Mouse (Mus musculus) kidney, postnatal 36 days (tissue): ENCODE results near the gene Cd300lf.
A peak's percentile ranks its signal among the peaks of the same experiment; 100 is the strongest.

ENCODE experiments used
- DNase-seq, 2 experiments: peaks; one replicate each; pipeline ENCODE4 v3.0.0; 2021 to 2022; ENCODE audit warnings: mixed read lengths in 2 of 2

The Cd300lf gene

DNA sequence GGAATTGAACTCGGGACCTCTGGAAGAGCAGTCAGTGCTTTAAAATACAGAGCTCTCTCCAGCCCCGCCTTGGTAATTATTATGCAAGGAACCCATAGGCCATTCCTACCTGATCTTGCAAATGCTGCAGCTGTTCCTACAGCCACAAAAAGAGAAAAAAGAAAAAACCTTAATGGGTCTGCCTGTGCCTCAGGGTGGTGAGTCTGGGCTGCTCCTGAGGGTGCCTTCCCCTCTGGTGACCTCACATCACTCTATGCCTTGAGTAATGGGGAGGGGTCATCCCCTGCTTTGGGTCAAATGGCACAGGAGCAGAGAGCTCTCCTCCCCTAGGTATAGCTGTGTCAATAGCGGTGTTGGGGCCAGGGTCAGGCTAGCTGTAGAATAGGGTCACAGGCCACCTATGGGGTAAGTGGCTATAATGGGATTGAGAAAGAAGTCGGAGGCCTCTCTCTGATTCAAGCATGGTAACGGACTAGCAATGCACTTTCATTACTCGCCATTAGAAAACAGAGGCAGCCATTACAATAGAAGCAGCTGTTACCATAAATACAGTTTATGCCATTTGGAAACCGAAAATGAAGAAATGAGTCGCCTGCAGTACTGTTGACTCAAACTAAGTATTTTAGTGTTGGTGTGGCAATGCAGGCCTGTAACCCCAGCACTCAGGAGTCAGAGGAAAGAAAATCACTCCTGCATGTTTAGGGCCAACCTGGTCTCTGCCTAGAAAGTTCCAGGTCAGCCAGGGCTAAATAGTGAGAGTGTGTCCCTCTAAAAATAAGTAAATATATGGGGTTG lies 28.8 kb downstream of the Cd300lf start:
- no peak for DNase-seq

- DNase-seq: no peak
These were observed 30.1 kb downstream of the Cd300lf start for GRCm38 (mm10) chr11:115103470-115104413.

DNA sequence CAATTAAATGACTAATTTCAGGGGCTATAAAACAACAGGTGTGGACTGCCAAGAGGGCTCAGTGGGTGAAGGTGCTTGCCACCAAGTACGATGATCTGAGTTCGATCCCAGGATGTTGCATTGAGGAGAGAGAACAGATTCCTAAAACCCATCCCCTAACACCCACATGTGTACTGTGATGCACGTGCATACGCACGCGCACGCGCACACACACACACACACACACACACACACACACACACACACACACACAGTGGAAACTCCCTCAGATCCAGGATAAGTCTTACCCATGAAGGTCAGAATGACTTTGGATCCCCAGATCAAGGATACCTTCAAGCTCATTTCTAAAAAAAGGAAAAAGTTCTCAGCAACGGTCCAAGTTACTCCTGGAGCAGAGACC lies 31.7 kb downstream of the Cd300lf start:
- no peak for DNase-seq

DNA sequence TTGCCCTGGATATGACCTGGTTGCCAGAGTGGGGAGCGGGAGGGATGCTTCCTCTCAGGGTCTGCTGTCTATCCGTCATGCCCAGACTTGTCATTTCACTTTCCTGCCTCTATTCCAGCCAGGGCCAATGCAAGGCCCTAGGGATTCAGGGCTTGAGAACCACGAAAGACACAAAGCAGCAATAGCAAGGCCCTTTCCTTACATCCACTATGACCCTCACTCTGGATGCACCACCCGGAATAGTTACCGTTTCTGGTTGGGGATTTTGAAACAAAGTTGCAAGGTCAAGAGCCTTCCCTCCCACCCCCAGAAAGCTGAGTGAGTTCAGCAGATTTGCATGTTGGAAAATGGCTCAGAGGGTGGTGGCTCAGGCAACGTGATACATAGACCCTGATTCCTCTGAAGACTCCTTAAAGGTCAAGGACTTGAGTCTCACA lies 32.2 kb downstream of the Cd300lf start:
- DNase-seq: no peak

DNA sequence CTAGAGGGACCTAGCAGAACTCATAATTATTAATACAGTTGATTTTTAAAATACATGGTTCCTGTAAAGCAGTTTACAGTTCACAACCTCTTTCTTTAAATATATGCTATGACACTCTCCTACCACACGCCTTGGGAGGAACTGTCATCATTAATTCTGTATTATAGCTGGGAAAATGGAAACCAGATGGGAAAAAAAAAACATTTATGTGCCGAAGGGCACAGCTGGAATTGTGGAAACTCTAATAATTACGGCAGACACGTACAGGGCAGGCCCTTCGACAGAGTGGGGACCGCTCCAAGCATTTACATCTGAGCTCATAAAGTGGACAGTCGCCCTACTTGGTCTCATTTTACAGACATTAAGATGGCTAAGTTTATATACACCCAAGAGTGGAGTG lies 33.1 kb downstream of the Cd300lf start:
- DNase-seq: no peak

GRCm38 (mm10) chr11:115100032-115100621 lies 33.7 kb downstream of the Cd300lf start:
- no peak for DNase-seq

GRCm38 (mm10) chr11:115099241-115099840 lies 34.5 kb downstream of the Cd300lf start:
- DNase-seq: no peak

DNA sequence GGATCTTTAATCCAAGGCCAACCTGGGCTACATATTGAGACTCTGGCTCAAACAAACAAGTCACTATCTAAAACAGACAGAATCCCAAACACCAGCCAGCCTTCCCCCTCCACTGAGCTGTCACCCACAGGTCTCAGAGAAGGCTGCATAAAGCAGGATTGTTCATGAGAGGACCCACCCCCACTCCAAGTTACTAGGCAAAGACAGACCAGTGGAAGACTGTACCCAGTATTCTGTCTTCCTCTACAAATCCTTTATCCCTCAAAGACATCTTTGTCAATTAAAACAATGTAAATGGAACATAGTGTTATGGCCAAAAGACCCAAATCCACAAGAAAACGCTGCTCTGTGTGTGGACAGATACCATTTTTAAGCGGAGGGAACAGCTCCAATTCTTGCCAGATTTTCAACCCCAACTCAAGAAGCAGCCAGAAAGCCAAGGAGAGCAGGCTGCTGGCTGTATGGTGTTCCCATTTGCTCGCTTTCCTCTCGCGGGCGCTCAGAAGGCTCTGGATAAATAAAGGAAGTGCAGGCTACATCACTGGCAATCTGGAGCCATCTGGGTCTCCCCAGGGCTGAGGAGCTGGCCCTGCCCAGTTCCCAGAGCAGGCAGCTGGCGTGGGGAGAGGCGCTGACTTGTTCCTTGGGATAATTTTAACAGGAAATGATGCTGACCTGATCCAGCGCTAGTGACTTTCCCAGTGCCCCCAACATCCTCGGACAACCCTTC lies 35.4 kb downstream of the Cd300lf start:
- DNase-seq: no peak

DNA sequence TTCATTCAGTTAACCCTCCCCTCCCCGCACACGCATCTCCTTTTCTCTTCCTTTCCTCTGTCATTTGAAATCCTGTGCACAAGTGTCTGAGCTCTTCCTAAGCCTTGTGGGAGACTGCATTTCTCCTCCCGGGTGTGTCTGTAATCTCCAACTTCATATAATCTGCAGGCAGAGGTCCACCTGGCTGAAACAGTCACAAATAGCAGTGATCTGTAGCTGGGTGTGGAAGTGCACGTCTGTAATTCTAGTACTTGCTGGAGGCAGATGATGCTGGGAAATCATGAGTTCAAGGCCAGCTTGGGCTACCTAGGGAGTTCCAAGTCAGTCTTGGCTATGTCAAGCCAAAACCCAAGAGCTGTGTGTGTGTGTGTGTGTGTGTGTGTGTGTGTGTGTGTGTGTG lies 41.7 kb downstream of the Cd300lf start:
- no peak for DNase-seq

DNA sequence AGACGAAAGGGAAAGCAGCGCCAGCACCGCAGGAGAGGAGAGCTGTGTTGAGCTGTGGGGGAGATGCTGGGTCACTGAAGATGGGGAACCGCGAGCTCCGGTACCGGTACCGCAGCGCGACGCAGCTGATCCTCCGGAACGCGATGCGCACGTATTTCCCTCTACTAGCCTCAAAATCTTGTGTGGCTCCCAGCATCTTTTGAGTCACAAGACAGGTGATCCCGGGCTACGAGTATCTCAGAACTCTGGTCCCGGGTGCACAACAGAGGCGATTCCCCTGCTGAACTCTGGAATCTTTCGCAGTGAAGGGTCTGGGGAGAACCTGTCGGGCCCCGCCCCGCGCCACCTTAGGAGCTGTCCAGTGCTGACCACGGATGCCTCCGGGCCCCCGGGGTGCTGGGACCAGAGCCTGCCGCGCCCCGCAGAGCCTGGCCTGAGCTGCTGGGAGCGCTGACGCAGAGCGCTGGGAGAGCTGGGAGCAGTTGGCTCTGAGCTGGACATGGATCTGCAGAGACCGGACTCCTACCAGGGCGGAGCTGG lies 42.4 kb downstream of the Cd300lf start, which contains the start of gene Rab37:
Gene Rab37, plus strand, starts transcription at position 70 of the 540 bp plus-strand sequence.
- peak in 1 of 2 experiments; percentile 52 for DNase-seq

- DNase-seq: peak in 1 of 2 experiments; percentile 10
These were observed 43.9 kb downstream of the Cd300lf start for GRCm38 (mm10) chr11:115089853-115090252.

- DNase-seq: no peak
These were observed 47.6 kb downstream of the Cd300lf start for GRCm38 (mm10) chr11:115086213-115086612.

DNA sequence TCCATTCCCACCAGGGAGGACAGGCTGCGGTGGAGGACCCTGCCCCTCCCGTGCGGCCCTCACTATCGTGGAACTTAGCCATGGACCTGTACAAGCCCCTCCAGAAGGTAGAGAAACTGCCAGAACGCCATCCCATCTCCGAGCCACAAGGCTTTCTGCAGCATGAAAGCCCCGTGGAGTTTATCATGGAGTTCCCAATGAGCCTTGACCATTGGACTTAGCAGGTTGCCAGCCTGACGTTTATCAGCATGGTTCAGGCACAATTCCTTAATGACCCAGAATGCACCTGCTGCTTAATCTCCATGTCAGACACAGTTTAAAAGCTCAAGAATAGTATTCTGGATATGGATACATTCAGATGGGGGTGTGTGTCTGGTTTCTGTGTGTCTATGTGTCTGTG lies 48.7 kb downstream of the Cd300lf start:
- DNase-seq: no peak

GRCm38 (mm10) chr11:115084595-115084994 lies 49.2 kb downstream of the Cd300lf start:
- no peak for DNase-seq

GRCm38 (mm10) chr11:115083376-115084139 lies 50.2 kb downstream of the Cd300lf start:
- DNase-seq: peak; percentile 60 to 86

GRCm38 (mm10) chr11:115082196-115082595 lies 51.6 kb downstream of the Cd300lf start:
- DNase-seq: no peak

DNA sequence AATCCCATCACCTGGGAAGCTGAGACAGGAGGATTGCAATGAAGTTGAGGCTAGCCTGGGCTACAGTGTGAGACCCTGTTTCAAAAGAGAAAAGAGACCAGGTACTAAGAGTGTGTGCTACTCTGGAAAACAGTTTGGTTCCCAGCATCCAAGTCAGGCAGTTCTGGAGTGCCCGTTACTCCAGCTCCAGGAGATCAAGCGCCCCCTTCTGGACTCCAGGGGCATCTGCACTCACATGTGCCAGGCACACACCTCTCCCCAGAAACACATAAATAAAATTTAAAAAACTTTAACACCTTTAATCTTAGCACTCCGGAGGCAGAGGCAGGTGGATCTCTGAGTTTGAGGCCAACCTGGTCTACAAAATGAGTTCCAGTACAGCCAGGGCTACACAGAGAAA lies 52.4 kb downstream of the Cd300lf start:
- no peak for DNase-seq

- peak; percentile 54 to 61 for DNase-seq
These were observed 52.9 kb downstream of the Cd300lf start for GRCm38 (mm10) chr11:115080886-115081285.

DNA sequence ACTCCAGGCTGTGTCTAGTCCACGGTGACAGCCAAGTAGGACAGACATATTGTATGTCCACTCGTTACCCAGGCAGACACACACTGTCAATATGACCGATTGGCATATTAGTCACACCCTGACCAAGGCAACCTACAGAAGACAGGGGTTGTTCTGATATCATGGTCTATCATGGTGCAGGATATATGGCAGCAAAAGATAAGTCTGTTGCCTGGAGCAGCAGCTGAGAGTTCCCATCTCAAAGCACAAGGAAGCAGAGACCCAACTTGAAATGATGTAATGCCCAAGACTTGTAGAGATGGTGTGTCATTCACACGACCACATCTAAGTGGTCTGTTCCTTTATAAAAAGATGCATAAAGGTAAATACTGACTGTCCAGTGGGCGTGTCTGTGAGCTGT lies 55.1 kb downstream of the Cd300lf start:
- no peak for DNase-seq

GRCm38 (mm10) chr11:115077436-115077835 lies 56.4 kb downstream of the Cd300lf start:
- no peak for DNase-seq

GRCm38 (mm10) chr11:115075859-115076258 lies 57.9 kb downstream of the Cd300lf start:
- DNase-seq: no peak
